Mouse (Mus musculus): ENCODE data around the gene Tacr3. TPM values are rescaled to one million over a fixed set of nuclear protein-coding genes. Genes with fewer than 3 reads are reported as not detected.

Gene Tacr3
- polyA plus RNA-seq, 2 experiments: 0.16 to 0.34 TPM

DNA sequence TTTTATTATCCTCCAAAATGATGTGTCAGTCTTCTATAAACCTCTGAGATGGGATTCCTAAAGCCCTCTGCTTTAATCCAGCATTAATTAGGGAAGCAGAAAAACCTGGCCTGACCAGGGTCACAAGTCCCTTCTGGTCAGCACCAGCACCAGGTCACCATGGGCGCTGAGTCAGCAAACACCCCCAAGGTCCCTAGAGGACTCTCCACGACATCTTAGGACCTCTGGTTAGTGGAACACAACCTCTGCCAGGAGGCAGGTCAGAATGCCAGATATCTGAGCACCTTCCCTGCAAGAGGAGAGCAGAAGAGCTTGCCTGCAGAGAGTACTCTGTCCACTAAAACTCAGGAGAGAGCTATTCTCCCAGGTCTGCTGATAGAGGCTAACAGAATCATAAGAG lies 67.0 kb downstream of the Tacr3 start:
- Histone ChIP-seq H3K4me1 (ENCODE audit: control insufficient read depth, insufficient read depth, low read length) (no peaks in the 10 kb centered on the region), H3K27ac (replicated peaks; ENCODE audit: low read depth, low read length) (no peak overlapping the region), H3K27me3 (ENCODE audit: control insufficient read depth, insufficient read depth, low read length) (no peaks in the 10 kb centered on the region), H3K9me3 (ENCODE audit: control insufficient read depth, low read length) (no peaks in the 10 kb centered on the region), H3K4me2 (replicated peaks; ENCODE audit: low read depth, low read length, severe bottlenecking) (no peak overlapping the region), H3K9ac (ENCODE audit: low read depth, low read length, severe bottlenecking) (no peak overlapping the region), H3K4me3 (replicated peaks; ENCODE audit: low read length) (no peak overlapping the region), H3K36me3 (ENCODE audit: control insufficient read depth, insufficient read depth, low read length) (no peaks in the 10 kb centered on the region)
- TF ChIP-seq POLR2A (IDR thresholded peaks at IDR 0.05; ENCODE audit: borderline replicate concordance, extremely low read depth, insufficient read depth, insufficient read length): no peak
- DNase-seq (ENCODE audit: low spot score) (no peak), ATAC-seq (ENCODE audit: low FRiP score, low read depth) (no peak)
- 72% methylated on average over 2 of the region's 2 CpGs for WGBS

DNA sequence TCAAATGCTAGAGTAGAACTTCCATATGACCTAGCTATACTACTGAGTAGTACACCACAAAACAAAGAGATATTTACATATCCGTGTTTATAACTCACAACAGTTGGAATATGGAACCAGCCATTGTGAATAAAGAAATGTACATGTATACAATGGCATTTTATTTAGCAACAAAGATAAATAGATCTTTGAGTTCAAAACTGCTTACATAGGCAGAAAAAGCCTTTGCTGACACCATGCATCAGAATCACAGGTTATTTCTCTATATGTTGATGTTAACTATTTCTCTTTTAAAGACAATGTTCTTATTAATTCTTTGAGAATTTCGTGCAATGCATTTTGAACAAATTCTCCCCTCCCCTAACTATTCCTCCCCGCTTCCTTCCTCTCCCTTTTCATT lies 80.1 kb downstream of the Tacr3 start:
- H3K27ac ChIP-seq (replicated peaks; ENCODE audit: low read depth, low read length): no peak overlapping the region
- no peaks in the 10 kb centered on the region for H3K9me3 ChIP-seq (ENCODE audit: control insufficient read depth, low read length)
- TF ChIP-seq POLR2A (IDR thresholded peaks at IDR 0.05; ENCODE audit: borderline replicate concordance, extremely low read depth, insufficient read depth, insufficient read length): no peak
- H3K27me3 ChIP-seq (ENCODE audit: control insufficient read depth, insufficient read depth, low read length): no peaks in the 10 kb centered on the region
- no peaks in the 10 kb centered on the region for H3K36me3 ChIP-seq (ENCODE audit: control insufficient read depth, insufficient read depth, low read length)
- H3K9ac ChIP-seq (ENCODE audit: low read depth, low read length, severe bottlenecking): no peak overlapping the region
- 77% methylated on average over 3 of the region's 3 CpGs for WGBS
- DNase-seq (ENCODE audit: low spot score): no peak
- no peak overlapping the region for H3K4me2 ChIP-seq (replicated peaks; ENCODE audit: low read depth, low read length, severe bottlenecking)
- no peak for ATAC-seq (ENCODE audit: low FRiP score, low read depth)
- no peak overlapping the region for H3K4me3 ChIP-seq (replicated peaks; ENCODE audit: low read length)
- H3K4me1 ChIP-seq (ENCODE audit: control insufficient read depth, insufficient read depth, low read length): no peaks in the 10 kb centered on the region

DNA sequence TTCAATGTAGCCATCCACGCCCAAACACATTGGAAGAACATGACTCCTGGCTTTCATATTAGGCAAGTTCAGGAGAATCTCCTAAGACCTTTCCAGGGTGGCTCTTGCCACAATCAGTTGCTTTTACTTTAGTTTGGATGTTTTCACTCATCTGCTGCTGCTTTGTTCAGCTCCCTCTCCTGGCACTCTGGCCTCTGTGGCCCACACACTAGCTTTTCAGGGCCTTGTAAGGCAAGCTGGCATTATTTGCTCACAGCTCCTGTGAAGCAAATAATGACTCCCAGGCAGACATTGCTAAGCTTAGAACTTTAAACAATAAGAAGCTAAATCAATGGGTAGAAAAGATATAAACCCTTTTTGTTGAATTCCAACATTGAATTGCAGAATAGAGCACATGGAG lies 105.9 kb downstream of the Tacr3 start:
- H3K4me2 ChIP-seq (replicated peaks; ENCODE audit: low read depth, low read length, severe bottlenecking): no peak overlapping the region
- H3K9ac ChIP-seq (ENCODE audit: low read depth, low read length, severe bottlenecking): no peak overlapping the region
- no peak overlapping the region for H3K4me3 ChIP-seq (replicated peaks; ENCODE audit: low read length)
- TF ChIP-seq POLR2A (IDR thresholded peaks at IDR 0.05; ENCODE audit: borderline replicate concordance, extremely low read depth, insufficient read depth, insufficient read length): no peak
- no peaks in the 10 kb centered on the region for H3K9me3 ChIP-seq (ENCODE audit: control insufficient read depth, low read length)
- H3K36me3 ChIP-seq (ENCODE audit: control insufficient read depth, insufficient read depth, low read length): no peaks in the 10 kb centered on the region
- no peak overlapping the region for H3K27ac ChIP-seq (replicated peaks; ENCODE audit: low read depth, low read length)
- H3K4me1 ChIP-seq (ENCODE audit: control insufficient read depth, insufficient read depth, low read length): no peaks in the 10 kb centered on the region
- no peaks in the 10 kb centered on the region for H3K27me3 ChIP-seq (ENCODE audit: control insufficient read depth, insufficient read depth, low read length)
- DNase-seq (ENCODE audit: low spot score) (no peak), ATAC-seq (ENCODE audit: low FRiP score, low read depth) (no peak)
- WGBS: 90% methylated on average over 1 of the region's 1 CpGs

DNA sequence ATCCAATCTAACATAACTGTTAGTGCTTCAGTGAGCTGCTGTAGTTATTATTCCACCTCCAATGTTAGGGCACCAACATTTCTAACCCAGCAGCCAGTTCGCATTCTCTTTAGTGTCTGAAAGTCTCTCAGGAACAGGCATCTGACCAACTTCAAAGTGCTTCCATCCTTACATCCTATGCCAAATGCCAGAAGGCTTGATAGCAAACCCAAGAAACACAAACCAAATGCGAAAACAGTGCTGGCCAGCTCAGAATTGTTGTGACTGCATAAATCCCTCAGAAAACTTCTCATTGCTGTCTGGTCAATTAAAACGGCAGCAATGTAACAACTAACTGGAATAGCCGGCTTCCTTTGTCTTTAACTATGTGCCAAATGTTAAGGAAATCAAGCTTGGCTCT lies 106.7 kb downstream of the Tacr3 start:
- 78% methylated on average over 4 of the region's 4 CpGs for WGBS

DNA sequence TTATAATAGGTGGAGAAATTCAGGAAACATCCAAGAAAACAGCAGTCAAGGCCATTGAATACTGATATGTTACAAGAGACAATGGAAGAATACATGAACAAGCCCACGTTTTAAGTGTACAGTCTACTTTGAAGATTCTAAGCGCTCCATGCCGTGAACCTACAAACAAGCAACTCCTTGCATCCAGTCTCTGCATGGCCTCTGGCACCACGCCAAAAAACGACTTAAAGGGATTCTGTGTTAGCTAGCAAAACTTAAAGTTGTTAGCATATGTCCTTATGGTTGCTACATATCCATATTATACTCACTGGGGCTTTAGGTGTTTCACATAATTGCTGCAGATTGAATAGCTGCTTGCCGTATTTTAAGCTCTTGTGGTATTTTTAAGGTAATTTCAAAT lies 134.7 kb downstream of the Tacr3 start:
- no peak for ATAC-seq (ENCODE audit: low FRiP score, low read depth)
- Histone ChIP-seq H3K27me3 (ENCODE audit: control insufficient read depth, insufficient read depth, low read length) (no peaks in the 10 kb centered on the region), H3K4me2 (replicated peaks; ENCODE audit: low read depth, low read length, severe bottlenecking) (no peak overlapping the region), H3K4me1 (ENCODE audit: control insufficient read depth, insufficient read depth, low read length) (no peaks in the 10 kb centered on the region), H3K27ac (replicated peaks; ENCODE audit: low read depth, low read length) (no peak overlapping the region), H3K9ac (ENCODE audit: low read depth, low read length, severe bottlenecking) (no peak overlapping the region), H3K9me3 (ENCODE audit: control insufficient read depth, low read length) (no peaks in the 10 kb centered on the region), H3K4me3 (replicated peaks; ENCODE audit: low read length) (no peak overlapping the region), H3K36me3 (ENCODE audit: control insufficient read depth, insufficient read depth, low read length) (no peaks in the 10 kb centered on the region)
- 47% methylated on average over 6 of the region's 6 CpGs for WGBS
- no peak for TF ChIP-seq POLR2A (IDR thresholded peaks at IDR 0.05; ENCODE audit: borderline replicate concordance, extremely low read depth, insufficient read depth, insufficient read length)
- peak; percentile 40 for DNase-seq (ENCODE audit: low spot score)

More for the DNA sequence above, 106.7 kb downstream of the Tacr3 start:
- no peak overlapping the region for H3K9ac ChIP-seq (ENCODE audit: low read depth, low read length, severe bottlenecking)
- H3K27ac ChIP-seq (replicated peaks; ENCODE audit: low read depth, low read length): no peak overlapping the region
- H3K4me2 ChIP-seq (replicated peaks; ENCODE audit: low read depth, low read length, severe bottlenecking): no peak overlapping the region
- no peaks in the 10 kb centered on the region for H3K27me3 ChIP-seq (ENCODE audit: control insufficient read depth, insufficient read depth, low read length)
- TF ChIP-seq POLR2A (IDR thresholded peaks at IDR 0.05; ENCODE audit: borderline replicate concordance, extremely low read depth, insufficient read depth, insufficient read length): no peak
- H3K4me3 ChIP-seq (replicated peaks; ENCODE audit: low read length): no peak overlapping the region
- DNase-seq (ENCODE audit: low spot score) (no peak), ATAC-seq (ENCODE audit: low FRiP score, low read depth) (no peak)
- H3K36me3 ChIP-seq (ENCODE audit: control insufficient read depth, insufficient read depth, low read length): no peaks in the 10 kb centered on the region
- H3K9me3 ChIP-seq (ENCODE audit: control insufficient read depth, low read length): no peaks in the 10 kb centered on the region
- no peaks in the 10 kb centered on the region for H3K4me1 ChIP-seq (ENCODE audit: control insufficient read depth, insufficient read depth, low read length)

DNA sequence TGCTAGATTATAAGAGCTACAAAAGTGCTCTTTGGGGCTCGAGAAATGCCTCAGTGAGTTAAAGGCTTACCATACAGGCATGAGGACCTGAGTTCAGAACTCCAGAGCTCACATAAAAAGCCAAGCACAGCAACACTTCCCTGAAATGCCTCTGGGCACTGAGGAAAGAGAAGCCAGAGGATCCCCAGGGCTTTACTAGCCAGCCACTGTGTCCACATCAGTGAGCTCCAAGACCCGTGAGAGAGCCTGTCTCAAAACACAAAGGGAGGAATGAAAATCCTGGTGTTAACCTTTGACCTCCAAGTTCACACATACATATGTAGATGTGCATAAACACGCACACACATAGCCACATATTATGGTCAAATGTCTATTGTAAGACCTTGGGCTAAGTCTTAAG lies 150.1 kb downstream of the Tacr3 start:
- no peak overlapping the region for H3K9ac ChIP-seq (ENCODE audit: low read depth, low read length, severe bottlenecking)
- ATAC-seq (ENCODE audit: low FRiP score, low read depth): no peak
- H3K9me3 ChIP-seq (ENCODE audit: control insufficient read depth, low read length): no peaks in the 10 kb centered on the region
- no peak for TF ChIP-seq POLR2A (IDR thresholded peaks at IDR 0.05; ENCODE audit: borderline replicate concordance, extremely low read depth, insufficient read depth, insufficient read length)
- H3K36me3 ChIP-seq (ENCODE audit: control insufficient read depth, insufficient read depth, low read length): no peaks in the 10 kb centered on the region
- no peak overlapping the region for H3K4me2 ChIP-seq (replicated peaks; ENCODE audit: low read depth, low read length, severe bottlenecking)
- H3K27me3 ChIP-seq (ENCODE audit: control insufficient read depth, insufficient read depth, low read length): no peaks in the 10 kb centered on the region
- H3K4me1 ChIP-seq (ENCODE audit: control insufficient read depth, insufficient read depth, low read length): no peaks in the 10 kb centered on the region
- WGBS: 60% methylated on average over 3 of the region's 3 CpGs
- no peak overlapping the region for H3K27ac ChIP-seq (replicated peaks; ENCODE audit: low read depth, low read length)
- no peak overlapping the region for H3K4me3 ChIP-seq (replicated peaks; ENCODE audit: low read length)
- DNase-seq (ENCODE audit: low spot score): no peak

All from limb, embryonic 14.5 days (tissue).